Comparison of ENCODE assay signal across 8 mouse cellular contexts in genomic region chr5:103425363-103426031, GRCm38 (mm10). TPM values are rescaled to one million over a fixed set of nuclear protein-coding genes. Genes with fewer than 3 reads are reported as not detected.
DNase-seq lines count a peak whose midpoint lies in the region; ATAC-seq and TF ChIP-seq lines count a peak whose summit lies in the region.

No protein-coding gene starts in this region.

- peak; percentile 70 for ATAC-seq in embryonic facial prominence, embryonic 12.5 days (ENCODE audit: insufficient number of reproducible peaks, insufficient read depth, low FRiP score, low TSS enrichment)
- ATAC-seq in heart, embryonic 12.5 days (ENCODE audit: insufficient number of reproducible peaks, low FRiP score): peak; percentile 8; the same call in 1 of the 2 replicates
- ATAC-seq in kidney, embryonic 15.5 days (replicated peaks; ENCODE audit: low FRiP score): peak; percentile 29
- peak; percentile 17; the same call in 1 of the 2 replicates for ATAC-seq in liver, embryonic 15.5 days (ENCODE audit: insufficient read depth)
- peak; percentile 54 for ATAC-seq in neural tube, embryonic 13.5 days (ENCODE audit: low read depth)

- no peaks in the 10 kb centered on the region for H3K9me3 ChIP-seq in embryonic facial prominence, embryonic 12.5 days
- no peaks in the 10 kb centered on the region for H3K9me3 ChIP-seq in heart, embryonic 12.5 days (replicated peaks)
- no peaks in the 10 kb centered on the region for H3K9me3 ChIP-seq in kidney, embryonic 15.5 days (replicated peaks)
- H3K9me3 ChIP-seq in liver, embryonic 15.5 days (replicated peaks): no peaks in the 10 kb centered on the region
- H3K9me3 ChIP-seq in neural tube, embryonic 13.5 days: no peaks in the 10 kb centered on the region

- no peaks in the 10 kb centered on the region for H3K79me3 ChIP-seq in C2C12 (ENCODE audit: low read depth)

- H3K9ac ChIP-seq in embryonic facial prominence, embryonic 12.5 days: peak overlapping the region; percentile 83
- peak overlapping the region; percentile 94 for H3K9ac ChIP-seq in heart, embryonic 12.5 days
- peak overlapping the region; percentile 84 for H3K9ac ChIP-seq in kidney, embryonic 15.5 days
- peak overlapping the region; percentile 54; the same call in 1 of the 2 replicates for H3K9ac ChIP-seq in liver, embryonic 15.5 days
- peak overlapping the region; percentile 86 for H3K9ac ChIP-seq in neural tube, embryonic 13.5 days

- H3K4me1 ChIP-seq in embryonic facial prominence, embryonic 12.5 days: peaks cover 33% of the 10 kb centered on the region; the same call in 1 of the 2 replicates
- H3K4me1 ChIP-seq in heart, embryonic 12.5 days (replicated peaks): peaks cover 40% of the 10 kb centered on the region
- peaks cover 62% of the 10 kb centered on the region for H3K4me1 ChIP-seq in kidney, embryonic 15.5 days
- peaks cover 32% of the 10 kb centered on the region for H3K4me1 ChIP-seq in liver, embryonic 15.5 days (replicated peaks)
- peaks cover 43% of the 10 kb centered on the region for H3K4me1 ChIP-seq in neural tube, embryonic 13.5 days (replicated peaks)

- DNase-seq in adipocyte (ENCODE audit: low spot score): peak; percentile 6
- DNase-seq in urinary bladder, postnatal 4 days (ENCODE audit: low spot score in 2 of 2): peak; percentile 45 to 63

- peak overlapping the region; percentile 78 for H3K4me2 ChIP-seq in embryonic facial prominence, embryonic 12.5 days (replicated peaks)
- peak overlapping the region; percentile 88 for H3K4me2 ChIP-seq in heart, embryonic 12.5 days
- peak overlapping the region; percentile 74 for H3K4me2 ChIP-seq in kidney, embryonic 15.5 days
- H3K4me2 ChIP-seq in liver, embryonic 15.5 days: peak overlapping the region; percentile 96
- peak overlapping the region; percentile 96 for H3K4me2 ChIP-seq in neural tube, embryonic 13.5 days

- H3K36me3 ChIP-seq in C2C12 (ENCODE audit: control insufficient read depth, insufficient read depth): no peaks in the 10 kb centered on the region
- H3K36me3 ChIP-seq in embryonic facial prominence, embryonic 12.5 days: no peaks in the 10 kb centered on the region
- H3K36me3 ChIP-seq in heart, embryonic 12.5 days: no peaks in the 10 kb centered on the region
- peaks cover 10% of the 10 kb centered on the region for H3K36me3 ChIP-seq in kidney, embryonic 15.5 days
- no peaks in the 10 kb centered on the region for H3K36me3 ChIP-seq in liver, embryonic 15.5 days (replicated peaks)
- no peaks in the 10 kb centered on the region for H3K36me3 ChIP-seq in neural tube, embryonic 13.5 days

- H3K4me3 ChIP-seq in C2C12 (ENCODE audit: insufficient read depth, poor library complexity, severe bottlenecking): peak overlapping the region; percentile 49
- peak overlapping the region; percentile 80 for H3K4me3 ChIP-seq in embryonic facial prominence, embryonic 12.5 days
- peak overlapping the region; percentile 96 for H3K4me3 ChIP-seq in heart, embryonic 12.5 days
- peak overlapping the region; percentile 88 for H3K4me3 ChIP-seq in kidney, embryonic 15.5 days (replicated peaks)
- H3K4me3 ChIP-seq in liver, embryonic 15.5 days (replicated peaks): peak overlapping the region; percentile 63
- H3K4me3 ChIP-seq in neural tube, embryonic 13.5 days: peak overlapping the region; percentile 81

- peak overlapping the region; percentile 90 for H3K27ac ChIP-seq in embryonic facial prominence, embryonic 12.5 days
- peak overlapping the region; percentile 87 for H3K27ac ChIP-seq in heart, embryonic 12.5 days (ENCODE audit: poor library complexity, severe bottlenecking)
- H3K27ac ChIP-seq in kidney, embryonic 15.5 days: peak overlapping the region; percentile 94
- no peak overlapping the region for H3K27ac ChIP-seq in liver, embryonic 15.5 days (replicated peaks)
- peak overlapping the region; percentile 80 for H3K27ac ChIP-seq in neural tube, embryonic 13.5 days (replicated peaks)

- peak overlapping the region; percentile 84 for H3ac ChIP-seq in C2C12 (ENCODE audit: control insufficient read depth, insufficient read length, low read depth)

- H3K79me2 ChIP-seq in C2C12 (ENCODE audit: control insufficient read depth, insufficient read depth): no peaks in the 10 kb centered on the region

- H3K27me3 ChIP-seq in C2C12 (ENCODE audit: control insufficient read depth, insufficient read depth, insufficient read length): no peaks in the 10 kb centered on the region
- 0 out of 2 replicates have a peak, but pooled peaks cover 3% of the 10 kb centered on the region for H3K27me3 ChIP-seq in embryonic facial prominence, embryonic 12.5 days
- no peaks in the 10 kb centered on the region for H3K27me3 ChIP-seq in heart, embryonic 12.5 days (replicated peaks)
- peaks cover 4% of the 10 kb centered on the region; the same call in 1 of the 2 replicates for H3K27me3 ChIP-seq in kidney, embryonic 15.5 days
- peaks cover 48% of the 10 kb centered on the region for H3K27me3 ChIP-seq in liver, embryonic 15.5 days
- peaks cover 5% of the 10 kb centered on the region for H3K27me3 ChIP-seq in neural tube, embryonic 13.5 days

- 1% methylated on average over 61 of the region's 67 CpGs for WGBS in embryonic facial prominence, embryonic 12.5 days
- WGBS in heart, embryonic 12.5 days: under 1% methylated on average over 66 of the region's 67 CpGs
- under 1% methylated on average over 59 of the region's 67 CpGs for WGBS in kidney, embryonic 15.5 days
- under 1% methylated on average over 66 of the region's 67 CpGs for WGBS in liver, embryonic 15.5 days (ENCODE audit: insufficient replicate concordance)
- WGBS in neural tube, embryonic 13.5 days: under 1% methylated on average over 67 of the region's 67 CpGs

- no peak for TF ChIP-seq CTCF in C2C12 (IDR thresholded peaks at IDR 0.05; ENCODE audit: control insufficient read depth, insufficient read depth, insufficient read length)

TF ChIP-seq in C2C12, 6 proteins besides CTCF, POLR2A, EP300 and RAD21:
- TF ChIP-seq CEBPB (IDR thresholded peaks at IDR 0.05; ENCODE audit: low read depth) (no peak), MYOG (IDR thresholded peaks at IDR 0.05; ENCODE audit: control insufficient read depth, extremely low read depth, insufficient read length) (no peak), MAX (IDR thresholded peaks at IDR 0.05) (no peak), USF1 (IDR thresholded peaks at IDR 0.05; ENCODE audit: low read depth) (no peak), MYOD1 (IDR thresholded peaks at IDR 0.05; ENCODE audit: control insufficient read depth, insufficient read length, low read depth) (no peak), FOSL1 (IDR thresholded peaks at IDR 0.05; ENCODE audit: insufficient read depth, low read length, poor library complexity, severe bottlenecking) (no peak)

RNA-seq across cellular contexts. Expression of gene Ptpn13, which starts 0.5 kb away (rescaled TPM):
- polyA plus RNA-seq in C2C12 (2012; fragmentation: generic; extraction: Trizol): 1.8 TPM
- 19.2 and 21.0 TPM in 2 replicates for polyA plus RNA-seq in embryonic facial prominence, embryonic 12.5 days (2016; fragmentation: Nextera tagmentation; extraction: Ambion mirVana)
- polyA plus RNA-seq in heart, embryonic 12.5 days (2016; fragmentation: Nextera tagmentation; extraction: Ambion mirVana): 15.1 and 16.8 TPM in 2 replicates
- 29.8 and 30.9 TPM in 2 replicates for polyA plus RNA-seq in kidney, embryonic 15.5 days (2015; fragmentation: Nextera tagmentation; extraction: Ambion mirVana)
- 0.55 and 0.76 TPM in 2 replicates for polyA plus RNA-seq in liver, embryonic 15.5 days (2015; fragmentation: Nextera tagmentation; extraction: Ambion mirVana)
- 6.6 and 8.1 TPM in 2 replicates for polyA plus RNA-seq in neural tube, embryonic 13.5 days (2015; fragmentation: Nextera tagmentation; extraction: Ambion mirVana)

Comparison
In these comparisons a context has a peak if more than half of its experiments do, and no peak if none do; other contexts are left out.
1. ATAC-seq: peak in every context shown above with its lines; median percentile 70 in embryonic facial prominence, embryonic 12.5 days; 54 in neural tube, embryonic 13.5 days; 29 in kidney, embryonic 15.5 days; 17 in liver, embryonic 15.5 days; 8 in heart, embryonic 12.5 days.